Mouse (Mus musculus) liver, postnatal 0 days (tissue): ENCODE data around the gene Proz.

Source experiments
- CTCF ChIP-seq: sonication (generic); IDR thresholded peaks from 2 replicates; pipeline ENCODE4 v1.5.1; 2016; ENCODE audit warnings: antibody characterized with exemption, low read depth
- EP300 ChIP-seq: IDR thresholded peaks from 2 replicates; pipeline ENCODE4 v1.6.1; 2016; ENCODE audit warnings: antibody characterized with exemption, low read depth, mild to moderate bottlenecking

GRCm38 (mm10) chr8:13118516-13118915 is 57.8 kb downstream of the Proz start:
- TF ChIP-seq CTCF (no peak), EP300 (no peak)
